Mouse (Mus musculus): Measurements from ENCODE around the gene Mrpl54. TPM values are rescaled to one million over a fixed set of nuclear protein-coding genes. Genes with fewer than 3 reads are reported as not detected.

The Mrpl54 gene
- polyA plus RNA-seq, 1 experiment from 2014 or later: 223 TPM

DNA sequence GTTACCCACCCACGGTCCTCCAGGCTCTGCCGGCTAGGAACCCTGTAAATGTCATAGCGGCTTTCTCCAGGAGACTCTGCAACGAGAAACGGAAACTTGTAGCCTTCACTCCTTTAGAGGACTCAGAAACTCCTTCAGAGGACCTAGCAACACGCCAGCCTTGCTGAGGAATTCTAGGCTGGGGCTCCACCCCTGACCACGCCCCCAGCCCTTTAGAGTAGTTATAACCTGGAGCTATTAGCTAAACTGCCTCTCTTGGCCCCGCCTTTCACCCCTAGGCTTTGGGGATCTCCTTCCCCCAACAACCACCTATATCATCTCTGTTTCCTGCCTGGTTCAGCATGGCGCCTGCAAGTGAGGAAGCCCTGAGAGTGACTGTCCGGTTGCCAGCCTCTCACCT lies 12.8 kb upstream of the Mrpl54 start:
- DNase-seq: peak; percentile 67
- 23% methylated on average over 10 of the region's 10 CpGs for WGBS
- H3K9me3 ChIP-seq (ENCODE audit: low read depth, low read length): no peaks in the 10 kb centered on the region
- H3K27ac ChIP-seq (ENCODE audit: low read depth): no peak overlapping the region
- ATAC-seq (ENCODE audit: insufficient read depth): no peak
- H3K4me3 ChIP-seq (ENCODE audit: low read depth, low read length): no peak overlapping the region
- no peak for TF ChIP-seq CTCF (IDR thresholded peaks at IDR 0.05; ENCODE audit: low read depth)
- H3K36me3 ChIP-seq (ENCODE audit: insufficient read depth): 0 out of 2 replicates have a peak, but pooled peaks cover 1% of the 10 kb centered on the region
- H3K4me1 ChIP-seq (ENCODE audit: insufficient read depth): no peaks in the 10 kb centered on the region
- H3K4me2 ChIP-seq: no peak overlapping the region
- peaks cover 27% of the 10 kb centered on the region for H3K27me3 ChIP-seq (ENCODE audit: insufficient read depth, low read length)
- peak overlapping the region; percentile 9; the same call in 1 of the 2 replicates for H3K9ac ChIP-seq

DNA sequence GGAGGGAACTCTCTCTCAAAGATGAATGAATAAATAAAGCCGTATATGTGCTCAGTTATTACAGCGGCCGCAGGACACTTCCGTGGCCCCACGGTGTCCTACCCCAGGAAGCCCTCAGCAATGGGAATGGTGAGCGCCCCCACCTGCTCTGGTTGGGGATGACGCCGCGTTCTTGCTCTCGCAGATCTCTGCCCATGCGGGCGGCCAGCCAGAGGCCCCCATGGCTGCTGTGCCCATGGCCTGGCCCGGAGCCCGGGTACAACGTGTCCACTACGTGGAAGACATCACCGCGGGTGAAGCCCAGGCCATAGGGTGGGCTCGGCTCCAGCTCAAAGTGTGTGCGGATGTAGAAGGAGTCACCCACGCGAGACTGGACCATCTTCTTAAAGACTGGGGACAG lies 10.9 kb upstream of the Mrpl54 start:
- Histone ChIP-seq H3K4me3 (ENCODE audit: low read depth, low read length) (no peak overlapping the region), H3K27me3 (ENCODE audit: insufficient read depth, low read length) (peaks cover 9% of the 10 kb centered on the region), H3K9me3 (ENCODE audit: low read depth, low read length) (no peaks in the 10 kb centered on the region), H3K4me1 (ENCODE audit: insufficient read depth) (no peaks in the 10 kb centered on the region), H3K36me3 (ENCODE audit: insufficient read depth) (peaks cover 19% of the 10 kb centered on the region; the same call in 1 of the 2 replicates), H3K27ac (ENCODE audit: low read depth) (no peak overlapping the region), H3K9ac (no peak overlapping the region), H3K4me2 (no peak overlapping the region)
- no peak for ATAC-seq (ENCODE audit: insufficient read depth)
- no peak for DNase-seq
- TF ChIP-seq CTCF (IDR thresholded peaks at IDR 0.05; ENCODE audit: low read depth): 0 out of 2 replicates have a peak, but pooled peaks have one; percentile 5
- WGBS: 71% methylated on average over 22 of the region's 22 CpGs

DNA sequence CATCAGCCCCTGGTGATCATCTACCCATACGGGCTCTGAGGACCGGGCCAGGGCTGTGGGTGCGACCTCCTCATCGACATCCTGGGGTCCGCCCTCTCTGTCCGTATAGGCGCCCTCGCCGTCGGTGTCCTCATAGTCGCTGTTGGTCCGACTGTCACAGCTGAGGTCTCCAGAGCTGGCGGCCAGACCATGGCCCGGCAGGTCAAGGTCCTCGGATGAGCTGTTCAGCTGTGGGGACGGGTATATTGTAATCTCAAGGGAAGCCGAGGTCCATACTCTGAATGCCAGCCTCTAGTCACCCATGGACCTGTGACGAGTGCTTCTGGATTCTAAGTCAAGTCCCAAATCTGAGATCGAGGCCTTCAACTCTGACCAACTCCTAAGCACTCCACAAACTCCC lies 7.1 kb upstream of the Mrpl54 start:
- Histone ChIP-seq H3K9ac (no peak overlapping the region), H3K36me3 (ENCODE audit: insufficient read depth) (peaks cover 42% of the 10 kb centered on the region), H3K27ac (ENCODE audit: low read depth) (no peak overlapping the region), H3K27me3 (ENCODE audit: insufficient read depth, low read length) (no peaks in the 10 kb centered on the region), H3K4me2 (no peak overlapping the region), H3K4me1 (ENCODE audit: insufficient read depth) (peaks cover 1% of the 10 kb centered on the region; the same call in 1 of the 2 replicates), H3K4me3 (ENCODE audit: low read depth, low read length) (no peak overlapping the region), H3K9me3 (ENCODE audit: low read depth, low read length) (no peaks in the 10 kb centered on the region)
- no peak for TF ChIP-seq CTCF (IDR thresholded peaks at IDR 0.05; ENCODE audit: low read depth)
- 87% methylated on average over 19 of the region's 19 CpGs for WGBS
- DNase-seq (no peak), ATAC-seq (ENCODE audit: insufficient read depth) (no peak)

DNA sequence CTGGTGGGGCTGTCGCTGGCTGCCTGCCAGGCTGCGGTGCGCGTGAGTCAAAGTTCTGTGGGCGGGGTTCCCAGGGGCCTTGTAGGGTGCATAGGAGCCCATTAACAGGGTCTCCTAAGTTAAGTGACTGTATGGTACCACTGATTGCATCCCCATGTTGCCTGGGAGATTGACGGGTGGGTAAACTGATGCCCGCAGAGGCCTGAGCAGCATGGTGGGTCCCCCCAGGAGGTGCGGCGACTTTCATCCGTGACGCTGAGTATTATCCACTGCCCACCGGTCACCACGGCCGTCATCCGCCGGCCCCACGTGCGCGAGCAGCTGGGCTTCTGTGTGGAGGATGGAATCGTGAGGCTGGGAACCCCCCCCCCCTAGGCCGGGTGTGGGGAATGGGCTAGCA lies 5.6 kb upstream of the Mrpl54 start:
- Histone ChIP-seq H3K27me3 (ENCODE audit: insufficient read depth, low read length) (no peaks in the 10 kb centered on the region), H3K4me1 (ENCODE audit: insufficient read depth) (peaks cover 7% of the 10 kb centered on the region; the same call in 1 of the 2 replicates), H3K27ac (ENCODE audit: low read depth) (no peak overlapping the region), H3K36me3 (ENCODE audit: insufficient read depth) (peaks cover 42% of the 10 kb centered on the region), H3K4me2 (no peak overlapping the region), H3K9me3 (ENCODE audit: low read depth, low read length) (no peaks in the 10 kb centered on the region), H3K9ac (no peak overlapping the region), H3K4me3 (ENCODE audit: low read depth, low read length) (no peak overlapping the region)
- ATAC-seq (ENCODE audit: insufficient read depth) (no peak), DNase-seq (no peak)
- WGBS: 93% methylated on average over 21 of the region's 21 CpGs
- TF ChIP-seq CTCF (IDR thresholded peaks at IDR 0.05; ENCODE audit: low read depth): no peak

GRCm38 (mm10) chr10:81268643-81269412 lies 2.1 kb upstream of the Mrpl54 start:
- peak overlapping the region; percentile 69 for H3K9ac ChIP-seq
- no peak for ATAC-seq (ENCODE audit: insufficient read depth)
- H3K4me1 ChIP-seq (ENCODE audit: insufficient read depth): peaks cover 15% of the 10 kb centered on the region
- H3K27me3 ChIP-seq (ENCODE audit: insufficient read depth, low read length): no peaks in the 10 kb centered on the region
- 0 out of 2 replicates have a peak overlapping the region, but pooled peaks have one; percentile 4 for H3K27ac ChIP-seq (ENCODE audit: low read depth)
- WGBS: 74% methylated on average over 16 of the region's 16 CpGs
- peak overlapping the region; percentile 56 for H3K4me3 ChIP-seq (ENCODE audit: low read depth, low read length)
- DNase-seq: no peak
- no peaks in the 10 kb centered on the region for H3K9me3 ChIP-seq (ENCODE audit: low read depth, low read length)
- TF ChIP-seq CTCF (IDR thresholded peaks at IDR 0.05; ENCODE audit: low read depth): no peak
- peaks cover 52% of the 10 kb centered on the region for H3K36me3 ChIP-seq (ENCODE audit: insufficient read depth)
- H3K4me2 ChIP-seq: peak overlapping the region; percentile 87

DNA sequence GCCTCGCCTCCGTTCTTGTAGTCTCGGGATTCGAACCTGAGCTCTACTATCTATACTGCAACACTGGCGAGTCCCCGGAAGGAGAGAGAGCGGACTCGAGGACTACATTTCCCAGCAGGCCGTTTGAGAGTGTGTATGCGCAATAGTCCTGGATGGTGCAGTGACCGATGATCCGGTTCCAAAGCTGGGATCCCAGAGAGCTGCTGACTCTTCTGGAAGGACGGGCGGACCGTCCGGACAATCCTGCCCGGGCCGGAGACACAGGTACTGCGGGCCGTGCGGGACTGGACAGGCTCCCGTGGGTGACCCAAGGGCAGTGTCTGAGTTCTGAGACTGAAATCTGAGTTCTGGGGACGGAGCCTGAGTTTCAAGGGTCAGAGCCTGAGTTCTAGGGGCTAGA lies 1.3 kb upstream of the Mrpl54 start:
- DNase-seq: peak; percentile 94
- Histone ChIP-seq H3K9ac (peak overlapping the region; percentile 69), H3K4me1 (ENCODE audit: insufficient read depth) (peaks cover 15% of the 10 kb centered on the region), H3K27me3 (ENCODE audit: insufficient read depth, low read length) (no peaks in the 10 kb centered on the region), H3K4me3 (ENCODE audit: low read depth, low read length) (peak overlapping the region; percentile 56), H3K27ac (ENCODE audit: low read depth) (peak overlapping the region; percentile 4; the same call in 1 of the 2 replicates), H3K9me3 (ENCODE audit: low read depth, low read length) (no peaks in the 10 kb centered on the region), H3K4me2 (peak overlapping the region; percentile 87), H3K36me3 (ENCODE audit: insufficient read depth) (peaks cover 52% of the 10 kb centered on the region)
- WGBS: 3% methylated on average over 23 of the region's 23 CpGs
- peak; percentile 56 for ATAC-seq (ENCODE audit: insufficient read depth)
- TF ChIP-seq CTCF (IDR thresholded peaks at IDR 0.05; ENCODE audit: low read depth): no peak

GRCm38 (mm10) chr10:81265540-81265939 lies 1.2 kb downstream of the Mrpl54 start:
- Histone ChIP-seq H3K9ac (peak overlapping the region; percentile 73), H3K4me2 (peak overlapping the region; percentile 88), H3K36me3 (ENCODE audit: insufficient read depth) (peaks cover 36% of the 10 kb centered on the region), H3K9me3 (ENCODE audit: low read depth, low read length) (no peaks in the 10 kb centered on the region), H3K27me3 (ENCODE audit: insufficient read depth, low read length) (peaks cover under 1% of the 10 kb centered on the region; the same call in 1 of the 2 replicates), H3K4me3 (ENCODE audit: low read depth, low read length) (peak overlapping the region; percentile 64), H3K27ac (ENCODE audit: low read depth) (no peak overlapping the region), H3K4me1 (ENCODE audit: insufficient read depth) (peaks cover 15% of the 10 kb centered on the region)
- DNase-seq (no peak), ATAC-seq (ENCODE audit: insufficient read depth) (no peak)
- 90% methylated on average over 8 of the region's 8 CpGs for whole genome bisulfite sequencing
- no peak for TF ChIP-seq CTCF (IDR thresholded peaks at IDR 0.05; ENCODE audit: low read depth)
